Mouse (Mus musculus) forebrain, embryonic 15.5 days (tissue): ENCODE data around the gene Vangl2. TPM values are rescaled to one million over a fixed set of nuclear protein-coding genes. Genes with fewer than 3 reads are reported as not detected.

Experiments used
- polyA plus RNA-seq: library from polyadenylated mRNA; unstranded; fragments of >200 nt; fragmentation: Nextera tagmentation; extraction: Ambion mirVana; gene quantifications from 2 replicates; pipeline ENCODE4 v1.2.1, GENCODE M21; 2015

Vangl2 gene
- polyA plus RNA-seq, 1 experiment from 2014 or later = 48.0 TPM

Other genes with a start within 250 kb of the Vangl2 start
- 1.3 and 1.6 TPM in 2 replicates for gene Cd84, start 188.7 kb downstream of the Vangl2 start, polyA plus RNA-seq
- not detected in 2 replicates for gene Gm10521, start 132.8 kb downstream of the Vangl2 start, polyA plus RNA-seq
- gene Slamf6, start 110.9 kb downstream of the Vangl2 start, polyA plus RNA-seq = not detected in 2 replicates
- 3.9 and 4.6 TPM in 2 replicates for gene Nhlh1, start 29.1 kb upstream of the Vangl2 start, polyA plus RNA-seq
- 207 TPM in 2 replicates for gene Copa, start 54.1 kb upstream of the Vangl2 start, polyA plus RNA-seq
- 104 and 105 TPM in 2 replicates for gene Ncstn, start 54.4 kb upstream of the Vangl2 start, polyA plus RNA-seq
- gene Pex19, start 98.3 kb upstream of the Vangl2 start, polyA plus RNA-seq = 155 and 160 TPM in 2 replicates
- 104 and 109 TPM in 2 replicates for gene Dcaf8, start 119.6 kb upstream of the Vangl2 start, polyA plus RNA-seq
- 462 and 488 TPM in 2 replicates for gene Pea15a, start 178.4 kb upstream of the Vangl2 start, polyA plus RNA-seq
- gene Casq1, start 191.4 kb upstream of the Vangl2 start, polyA plus RNA-seq = 6.2 and 6.4 TPM in 2 replicates
- gene Atp1a4, start 230.0 kb upstream of the Vangl2 start, polyA plus RNA-seq = 0.09 and 0.10 TPM in 2 replicates
- 137 and 162 TPM in 2 replicates for gene Igsf8, start 233.2 kb upstream of the Vangl2 start, polyA plus RNA-seq